Mouse (Mus musculus) central nervous system, embryonic 18 days (tissue): ENCODE measurements around the gene Pla2g3. TPM values are rescaled to one million over a fixed set of nuclear protein-coding genes. Genes with fewer than 3 reads are reported as not detected.

ENCODE experiments used
- polyA plus RNA-seq: library from polyadenylated mRNA; depleted of rRNA; stranded (reverse); fragments of >200 nt; gene quantifications from 2 replicates; pipeline ENCODE4 v1.2.3, GENCODE M21; 2012; rRNA removed

Pla2g3 gene
- polyA plus RNA-seq, result 6.6 and 6.7 TPM in 2 replicates

GRCm38 (mm10) chr11:3487952-3488570 is at the start of gene Pla2g3:
Gene Pla2g3 (plus strand): TSS chr11:3488284.

GRCm38 (mm10) chr11:3452167-3452639 is 35.9 kb upstream of the Pla2g3 start, which contains the start of gene Rnf185:
Gene Rnf185 (minus strand): TSS chr11:3452363.

GRCm38 (mm10) chr11:3514529-3515054 is 26.5 kb downstream of the Pla2g3 start, which contains the start of gene Selenom:
Gene Selenom (plus strand): TSS chr11:3514684.

GRCm38 (mm10) chr11:3540451-3541085 is 52.5 kb downstream of the Pla2g3 start, which contains the start of gene Smtn:
Gene Smtn (minus strand): TSS chr11:3540612.

Other genes starting within 250 kb of the Pla2g3 start
- 92.2 and 92.8 TPM in 2 replicates for gene Drg1, start 221.9 kb upstream of the Pla2g3 start, polyA plus RNA-seq
- 54.4 TPM in 2 replicates for gene Patz1, start 199.4 kb upstream of the Pla2g3 start, polyA plus RNA-seq
- 28.6 and 30.8 TPM in 2 replicates for gene Pik3ip1, start 157.9 kb upstream of the Pla2g3 start, polyA plus RNA-seq
- 147 and 168 TPM in 2 replicates for gene Limk2, start 79.1 kb upstream of the Pla2g3 start, polyA plus RNA-seq
- gene Rnf185, start 35.9 kb upstream of the Pla2g3 start, polyA plus RNA-seq, result 36.3 and 37.1 TPM in 2 replicates
- 7.7 TPM in 2 replicates for gene Inpp5j, start 16.5 kb downstream of the Pla2g3 start, polyA plus RNA-seq
- 149 and 184 TPM in 2 replicates for gene Selenom, start 26.4 kb downstream of the Pla2g3 start, polyA plus RNA-seq
- gene Smtn, start 52.3 kb downstream of the Pla2g3 start, polyA plus RNA-seq, result 6.2 and 6.3 TPM in 2 replicates
- 37.3 and 39.4 TPM in 2 replicates for gene Morc2a, start 160.9 kb downstream of the Pla2g3 start, polyA plus RNA-seq